Mouse (Mus musculus): ENCODE data around the gene Ccdc158.

Gene Ccdc158

DNA sequence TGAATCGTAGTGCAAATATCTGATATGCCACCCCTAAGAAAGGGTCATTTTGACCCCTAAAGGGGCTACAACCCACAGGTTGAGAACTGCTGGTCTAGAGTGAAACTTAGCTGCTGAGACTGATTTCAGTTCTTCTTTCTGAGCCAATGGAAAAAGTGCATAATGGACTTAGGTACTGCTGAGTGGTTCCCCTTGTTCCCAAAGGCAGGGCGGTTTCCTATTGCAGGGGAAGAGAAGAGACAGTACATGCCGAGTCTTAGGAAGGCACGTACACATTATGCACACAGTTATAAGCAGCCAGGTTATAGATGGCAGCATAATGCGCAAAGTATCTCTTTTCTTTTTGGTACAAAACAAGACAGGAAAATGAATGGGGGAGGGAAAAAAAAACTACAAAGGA is 13.1 kb upstream of the Ccdc158 start:
- WGBS, result 82% methylated on average over 5 of the region's 5 CpGs

DNA sequence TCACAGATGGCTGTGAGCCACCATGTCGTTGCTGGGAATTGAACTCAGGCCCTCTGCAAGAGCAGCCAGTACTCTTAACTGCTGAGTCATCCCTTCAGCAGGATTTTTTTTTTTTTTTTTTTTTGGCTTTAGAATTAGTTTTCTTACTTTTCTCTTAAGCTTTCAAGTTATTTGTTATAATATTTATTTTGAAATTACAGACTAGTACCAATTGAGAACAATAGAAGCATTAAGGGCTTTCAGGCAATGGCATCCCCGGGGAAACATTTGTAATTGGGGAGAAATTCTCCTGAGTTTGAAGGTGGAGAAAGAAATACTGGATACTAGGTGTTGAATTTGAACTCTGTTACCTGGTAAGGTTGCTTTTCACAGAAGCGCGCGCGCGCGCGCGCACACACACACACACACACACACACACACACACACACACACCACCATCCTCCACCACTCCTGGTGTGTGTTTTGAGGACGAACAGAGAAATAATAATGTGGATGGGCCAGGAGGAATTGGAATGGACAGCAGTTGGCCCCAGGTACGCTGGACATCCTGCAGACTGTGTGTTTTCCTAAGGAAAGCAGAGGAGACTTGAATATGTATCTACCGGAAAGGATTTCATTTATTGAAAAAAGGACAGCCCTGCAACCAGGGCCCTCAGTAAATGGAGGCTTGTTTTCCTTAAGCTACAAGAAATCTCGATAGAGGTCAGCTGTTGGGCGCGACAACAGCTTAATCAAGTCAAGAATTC is 9.8 kb upstream of the Ccdc158 start:
- 96% methylated on average over 16 of the region's 16 CpGs for WGBS

DNA sequence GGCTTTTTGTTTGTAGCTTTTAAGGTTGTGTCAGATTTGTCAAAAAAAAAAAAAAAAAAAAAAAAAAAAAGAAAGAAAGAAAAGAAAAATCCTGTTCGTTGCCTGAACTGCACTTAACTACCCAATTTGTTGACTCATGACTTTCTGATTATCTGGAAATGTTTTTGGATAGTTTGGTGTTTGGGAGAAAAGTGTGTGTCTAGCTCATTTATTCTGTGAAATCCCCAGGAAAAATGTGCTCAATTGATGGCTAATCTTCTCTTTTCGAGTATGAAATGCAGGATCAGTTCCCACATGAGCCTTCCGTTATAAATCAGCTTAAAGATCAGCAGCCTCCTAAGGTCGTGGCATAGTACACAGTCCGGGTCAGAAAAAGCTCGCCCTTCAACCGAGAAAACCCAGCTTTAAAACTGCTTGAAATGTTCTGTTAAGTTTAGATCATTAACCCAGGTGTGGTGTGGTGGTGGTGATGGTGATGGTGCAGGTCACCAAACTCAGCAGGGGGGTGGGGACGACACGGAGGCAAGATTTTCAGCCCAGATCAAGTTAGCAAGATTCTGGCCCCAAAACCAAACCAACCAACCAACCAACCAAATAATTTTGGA is 8.9 kb upstream of the Ccdc158 start:
- 66% methylated on average over 9 of the region's 9 CpGs for WGBS

DNA sequence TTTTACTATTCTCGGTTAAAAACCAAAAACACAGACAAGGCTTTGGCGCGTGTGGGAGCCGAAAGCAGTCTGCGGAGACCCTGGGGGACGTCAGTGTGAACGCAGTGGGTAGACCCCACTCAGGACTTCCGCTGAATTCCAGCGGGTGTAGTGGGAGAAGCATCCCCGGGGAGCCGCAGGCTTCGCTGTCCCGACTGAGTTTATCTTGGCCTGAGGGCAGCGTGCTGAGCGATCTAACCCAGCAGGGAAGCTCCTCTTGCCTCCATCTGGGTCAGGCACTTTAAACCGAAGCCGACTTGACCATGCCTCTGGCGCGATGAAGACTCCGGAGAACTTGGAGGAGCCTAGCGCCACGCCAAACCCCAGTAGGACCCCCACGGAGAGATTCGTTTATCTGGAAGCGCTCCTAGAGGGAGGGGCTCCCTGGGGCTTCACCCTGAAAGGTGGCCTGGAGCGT is 8.3 kb upstream of the Ccdc158 start, which contains the start of gene Shroom3:
Gene Shroom3, plus strand, starts transcription at position 85 of the 457 bp plus-strand sequence.
- WGBS, result 2% methylated on average over 26 of the region's 26 CpGs

DNA sequence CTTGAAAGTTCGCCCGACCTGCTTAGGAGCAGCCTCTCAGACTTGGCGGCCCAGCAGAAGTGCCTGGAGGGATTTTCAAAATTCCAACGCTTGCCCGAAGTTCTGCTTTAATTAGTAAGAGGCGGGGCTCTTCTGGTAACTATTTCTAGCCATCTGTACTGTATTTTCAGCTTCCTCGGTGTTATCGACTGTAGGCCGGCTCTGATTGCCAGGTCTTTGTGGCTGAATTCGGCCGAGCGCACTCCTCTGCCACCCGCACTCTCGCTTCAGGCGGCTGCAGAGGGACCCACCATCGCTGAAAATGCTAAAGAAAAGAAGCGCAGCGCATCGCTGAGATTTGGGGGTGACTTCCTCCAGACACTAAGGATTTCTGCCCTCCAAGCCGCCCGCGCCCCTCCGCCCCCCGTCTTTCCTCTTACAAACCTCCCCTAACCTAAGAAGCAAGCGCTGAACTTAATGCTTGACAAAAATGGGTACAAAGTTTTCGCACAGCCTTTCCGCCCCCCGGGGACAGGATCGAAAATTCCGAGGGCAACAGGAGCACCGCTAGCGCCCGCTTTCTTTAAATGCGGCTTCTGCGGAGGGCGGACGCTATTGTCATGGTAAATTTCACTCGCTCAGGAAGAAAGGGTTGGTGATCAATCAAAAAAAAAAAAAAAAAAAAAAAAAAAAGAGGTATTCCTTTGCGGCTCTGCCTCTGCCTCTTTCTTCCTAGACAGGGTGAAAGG is 7.7 kb upstream of the Ccdc158 start:
- WGBS, result 7% methylated on average over 39 of the region's 39 CpGs

DNA sequence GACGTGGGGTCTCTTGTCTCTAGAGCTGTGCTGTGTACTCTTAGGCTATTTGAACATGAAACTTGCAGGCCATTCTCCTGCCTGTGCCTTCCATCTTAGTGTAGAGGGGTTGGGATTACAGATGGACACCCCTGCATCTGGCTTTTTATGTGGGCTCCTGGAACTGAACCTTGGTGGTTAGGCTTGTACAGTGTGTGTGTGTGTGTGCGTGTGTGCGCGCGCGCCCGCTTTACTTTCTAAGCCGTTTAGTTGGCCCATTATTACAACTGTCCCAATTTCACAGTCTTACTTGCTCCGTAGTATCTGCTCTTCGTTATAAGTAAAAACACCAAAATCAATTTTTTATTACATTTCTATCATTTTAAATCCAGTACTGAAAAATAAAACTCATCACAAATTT is 6.8 kb upstream of the Ccdc158 start:
- WGBS, result 98% methylated on average over 10 of the region's 10 CpGs

DNA sequence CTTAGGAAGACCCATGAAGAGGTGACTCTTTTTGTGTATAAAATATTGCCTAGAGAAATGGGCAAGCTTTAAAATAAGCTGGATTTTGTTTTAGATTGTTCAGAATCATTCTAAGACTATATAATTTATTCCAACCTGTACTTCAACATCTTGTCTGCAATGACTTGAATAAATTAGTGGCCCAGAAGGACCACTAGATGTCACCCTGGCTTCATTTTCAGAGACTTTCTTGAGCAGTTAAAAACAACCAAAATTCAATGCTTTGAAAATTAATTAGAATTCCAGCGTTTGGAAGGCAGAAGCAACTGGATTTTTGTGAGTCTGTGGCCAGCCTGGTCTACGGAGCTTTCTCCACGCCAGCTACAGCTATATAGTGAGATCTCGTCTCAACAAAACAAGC is 4.4 kb upstream of the Ccdc158 start:
- WGBS, result 15% methylated on average over 4 of the region's 4 CpGs

DNA sequence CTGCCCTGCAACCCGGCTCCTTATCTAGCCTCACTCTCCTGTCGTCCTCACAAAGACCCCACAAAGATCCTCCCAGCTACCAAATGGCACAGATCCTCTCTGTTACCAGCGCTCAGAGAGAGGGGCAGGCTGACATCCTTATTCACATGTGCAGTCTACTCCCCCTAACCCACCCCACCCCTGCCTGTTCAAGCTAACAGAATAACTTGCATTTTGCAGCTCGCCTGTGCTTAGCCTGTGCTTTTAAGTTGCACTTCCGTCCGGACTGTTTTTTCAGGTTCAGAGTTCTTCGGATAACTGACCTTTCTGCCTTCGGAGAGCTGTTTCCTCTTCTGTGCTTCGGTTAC is 476 bp upstream of the Ccdc158 start:
- WGBS, result 2% methylated on average over 9 of the region's 9 CpGs

DNA sequence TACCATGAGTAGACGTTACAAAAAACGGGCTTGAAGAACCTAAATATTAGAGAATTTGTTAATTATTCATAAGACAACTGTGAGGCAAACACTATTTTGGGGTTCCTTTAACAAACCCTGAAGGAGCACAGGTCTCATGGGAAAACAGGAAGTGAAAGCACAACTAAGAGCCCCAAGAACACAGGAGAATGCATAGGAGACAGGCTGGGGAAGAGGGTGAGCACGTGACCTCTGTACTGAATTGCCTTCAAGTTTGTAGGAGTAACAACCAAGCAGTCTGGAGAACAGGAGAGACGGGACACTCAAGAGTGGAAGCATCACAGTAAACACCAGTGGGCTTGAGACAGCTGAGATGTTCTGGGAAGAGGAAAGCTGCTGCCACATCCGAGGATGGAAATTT is 8.2 kb downstream of the Ccdc158 start:
- 83% methylated on average over 5 of the region's 5 CpGs for WGBS

DNA sequence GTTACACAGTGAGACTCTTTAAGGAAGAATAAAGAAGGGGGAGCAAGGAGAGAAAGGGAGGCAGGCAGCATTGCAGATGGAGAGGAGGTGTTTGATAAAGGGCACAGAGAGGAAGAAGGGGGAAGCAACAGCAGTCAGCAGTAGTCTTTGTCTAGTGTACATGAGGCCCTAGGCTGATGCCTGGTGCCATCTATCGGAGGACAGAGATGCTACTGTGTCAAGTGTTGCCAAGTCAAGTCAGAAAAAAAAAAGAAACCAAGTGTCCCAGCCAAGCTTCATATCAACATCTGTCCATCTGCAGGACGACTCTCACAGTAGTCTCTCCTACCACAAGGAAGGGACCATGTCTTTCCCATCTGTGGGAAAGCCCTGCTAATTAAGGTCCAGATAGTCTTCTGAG is 10.8 kb downstream of the Ccdc158 start:
- WGBS, result 52% methylated on average over 2 of the region's 2 CpGs

DNA sequence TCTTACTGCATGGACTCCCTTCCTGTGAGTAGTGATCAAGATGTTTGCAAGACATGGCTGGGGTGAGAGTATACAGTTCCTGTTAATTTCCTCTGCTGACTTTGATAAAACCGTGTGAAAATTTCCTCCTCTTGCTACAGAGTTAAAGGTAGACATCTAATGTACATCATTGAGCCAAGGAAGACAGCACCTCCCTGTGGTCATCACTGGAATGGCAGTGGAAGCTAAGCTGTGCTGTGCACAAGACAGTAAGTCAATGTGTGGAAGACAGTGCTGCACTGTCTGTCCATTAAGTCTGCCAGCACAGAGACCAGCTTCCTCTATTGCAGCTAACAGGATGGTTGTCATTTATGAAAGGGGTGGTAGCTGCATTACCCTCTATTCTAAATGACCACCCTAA is 18.8 kb downstream of the Ccdc158 start:
- 14% methylated on average over 1 of the region's 1 CpGs for WGBS

DNA sequence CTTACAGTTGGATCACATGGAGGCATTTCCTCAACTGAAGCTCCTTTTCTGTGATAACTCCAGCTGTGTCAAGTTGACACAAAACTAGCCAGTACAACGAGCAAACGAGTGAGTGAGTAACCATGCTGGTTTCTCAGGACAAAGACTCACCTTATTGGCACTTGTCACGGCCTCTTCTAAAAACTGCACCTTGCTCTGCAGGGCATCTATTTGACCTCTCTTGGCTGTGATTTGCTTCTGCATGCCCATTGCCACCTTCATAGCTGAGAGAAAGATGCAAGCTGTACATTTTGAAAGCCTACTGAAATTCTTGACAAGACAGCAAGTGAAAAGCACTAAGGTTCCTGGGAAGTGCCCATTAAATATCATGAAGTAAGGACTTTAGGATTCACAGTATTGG is 34.2 kb downstream of the Ccdc158 start:
- WGBS, result 91% methylated on average over 3 of the region's 3 CpGs

DNA sequence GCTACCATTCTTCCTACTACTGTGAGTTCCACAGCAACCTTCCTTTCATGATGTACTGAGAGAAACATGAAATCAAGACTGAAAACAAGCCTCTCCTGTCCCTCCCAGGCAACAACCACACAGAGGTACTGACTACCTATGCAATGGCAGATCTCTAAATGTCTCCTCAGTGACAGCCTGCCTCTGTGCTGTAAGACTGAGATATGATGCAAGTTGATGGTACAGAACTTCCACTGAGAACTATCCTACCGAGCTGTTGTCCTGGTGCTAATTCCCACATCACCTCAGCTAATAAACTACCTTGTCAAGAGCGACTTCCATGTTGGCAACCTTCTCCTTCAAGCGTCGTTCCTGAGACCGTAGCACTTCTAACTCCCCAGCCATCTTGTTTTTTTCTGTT is 39.2 kb downstream of the Ccdc158 start:
- WGBS, result 85% methylated on average over 5 of the region's 5 CpGs

DNA sequence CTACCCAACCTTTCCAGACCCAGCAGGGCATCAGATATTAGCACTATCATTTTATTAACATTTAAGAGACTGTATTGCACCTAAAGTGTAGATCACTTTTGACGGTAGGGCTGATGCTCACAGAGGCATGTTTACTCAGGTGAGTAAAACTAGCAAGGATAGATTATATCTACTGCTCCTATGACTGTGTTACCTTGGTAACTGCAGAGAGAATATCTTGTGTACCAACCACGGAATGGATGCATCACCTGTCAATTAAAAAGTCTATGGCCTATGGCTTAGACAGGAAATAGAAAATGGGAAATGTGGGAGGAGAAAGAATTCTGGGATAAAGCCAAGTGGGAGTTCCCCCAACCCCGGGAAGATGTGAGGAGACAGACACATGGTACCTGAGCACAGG is 40.2 kb downstream of the Ccdc158 start:
- 76% methylated on average over 3 of the region's 3 CpGs for WGBS

DNA sequence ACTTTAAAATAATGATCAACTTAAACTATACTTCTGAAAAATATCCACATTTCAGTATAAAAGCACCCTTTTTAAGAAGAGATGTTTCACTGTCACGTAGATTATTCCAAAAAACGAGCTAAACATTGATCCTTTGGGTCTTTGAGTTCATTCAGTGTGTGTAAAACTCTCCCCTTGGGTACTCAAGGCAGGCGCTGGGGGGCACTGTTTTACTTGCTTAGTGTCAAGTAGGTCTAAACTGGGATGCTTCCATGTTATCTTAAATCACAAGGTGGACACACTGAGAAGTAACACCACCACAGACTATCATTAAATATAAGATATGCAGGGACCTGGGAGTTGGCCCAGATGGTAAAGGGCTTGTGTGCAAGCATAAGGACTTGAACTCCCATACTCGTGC is 41.5 kb downstream of the Ccdc158 start:
- WGBS, result 73% methylated on average over 4 of the region's 4 CpGs

DNA sequence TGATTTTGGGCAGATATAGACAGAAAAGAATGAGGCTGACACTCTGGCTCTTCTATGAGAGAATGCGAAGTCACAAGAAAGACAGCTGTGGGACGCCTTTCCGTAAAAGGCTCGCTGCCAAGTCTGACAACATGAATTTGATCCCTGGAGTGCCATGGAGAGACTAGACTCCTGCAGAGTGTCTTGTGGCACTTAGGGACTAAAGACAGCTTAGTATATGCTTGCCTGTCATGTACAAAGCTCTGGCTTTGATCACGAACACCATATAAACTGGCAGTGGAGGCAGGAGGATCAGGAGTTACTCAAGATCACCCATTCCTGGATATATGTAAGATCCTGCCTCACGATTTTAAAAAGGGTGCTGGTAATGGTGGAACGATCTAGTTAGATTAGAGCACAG is 47.2 kb downstream of the Ccdc158 start:
- WGBS, result 85% methylated on average over 7 of the region's 7 CpGs

DNA sequence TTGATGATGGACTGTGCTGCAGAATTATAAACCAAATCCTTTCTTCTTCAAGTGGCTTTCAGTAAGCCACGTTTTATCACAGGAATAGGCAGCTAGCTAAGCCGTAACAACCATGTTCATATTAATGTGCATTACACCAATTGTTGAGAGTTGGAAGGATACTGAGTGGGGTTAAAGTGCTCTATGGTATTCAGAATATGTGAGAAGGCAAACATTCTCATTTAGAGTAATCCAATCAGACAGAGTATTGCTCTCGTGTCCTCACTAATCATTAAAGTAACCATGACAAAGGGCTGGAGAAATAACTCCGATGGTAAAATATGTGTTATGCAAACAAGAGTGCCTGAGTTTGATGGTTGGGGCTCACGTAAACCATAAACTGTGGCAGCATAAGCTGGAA is 53.2 kb downstream of the Ccdc158 start:
- 84% methylated on average over 5 of the region's 5 CpGs for WGBS

DNA sequence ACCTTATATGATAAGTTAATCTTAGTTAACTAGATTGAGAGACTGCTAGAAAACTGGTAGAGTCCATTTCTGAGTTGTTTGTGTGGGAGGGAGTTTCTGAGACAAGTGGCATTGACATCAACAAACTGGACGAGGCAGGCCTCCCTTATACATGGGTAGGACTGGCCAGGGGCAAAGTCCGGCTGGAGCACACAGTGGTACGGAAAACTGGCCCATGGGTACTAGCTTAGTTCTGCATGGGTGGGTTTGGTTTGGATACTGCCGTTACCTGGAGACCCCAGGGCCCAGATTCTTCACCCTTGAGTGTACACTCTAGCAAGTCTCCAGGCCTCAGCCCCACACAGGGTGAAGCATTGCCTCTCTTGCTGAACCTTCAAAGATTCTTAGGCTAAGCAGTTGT is 62.3 kb downstream of the Ccdc158 start:
- WGBS, result 96% methylated on average over 4 of the region's 4 CpGs

DNA sequence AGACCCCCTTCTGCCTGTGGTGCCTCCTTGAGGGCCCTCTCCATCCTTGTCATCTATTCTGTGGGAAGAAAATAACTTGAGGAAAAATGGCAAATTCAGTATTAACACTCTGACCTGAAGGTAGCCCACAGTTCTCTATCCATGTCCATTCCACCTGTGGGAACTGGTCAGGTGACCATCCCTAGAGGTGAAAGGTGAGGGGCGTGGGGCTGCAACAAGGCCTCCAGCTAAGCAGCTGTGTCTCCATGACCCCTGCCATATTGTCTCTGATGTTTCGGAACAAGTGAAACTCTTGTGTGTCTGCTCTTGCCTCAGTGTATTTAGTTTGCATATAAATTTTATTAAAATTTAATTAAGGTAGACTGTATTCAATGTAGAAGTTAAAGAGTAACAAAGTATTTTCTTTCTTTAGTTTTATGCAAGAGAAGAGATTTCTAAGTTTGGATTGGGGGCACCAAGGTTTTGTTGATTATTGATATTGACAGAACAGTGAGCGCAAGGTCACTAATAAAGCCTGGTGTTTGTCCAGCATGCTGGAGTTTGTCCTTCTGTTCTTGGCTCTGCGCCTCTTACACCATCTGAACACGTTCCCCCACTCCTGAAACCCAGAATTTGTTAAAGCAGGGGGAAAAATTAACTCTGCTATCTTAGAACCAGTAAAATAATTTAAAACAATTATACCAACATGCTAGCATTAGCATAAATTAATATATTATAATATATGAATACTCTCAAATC is 67.4 kb downstream of the Ccdc158 start:
- 92% methylated on average over 5 of the region's 5 CpGs for WGBS

DNA sequence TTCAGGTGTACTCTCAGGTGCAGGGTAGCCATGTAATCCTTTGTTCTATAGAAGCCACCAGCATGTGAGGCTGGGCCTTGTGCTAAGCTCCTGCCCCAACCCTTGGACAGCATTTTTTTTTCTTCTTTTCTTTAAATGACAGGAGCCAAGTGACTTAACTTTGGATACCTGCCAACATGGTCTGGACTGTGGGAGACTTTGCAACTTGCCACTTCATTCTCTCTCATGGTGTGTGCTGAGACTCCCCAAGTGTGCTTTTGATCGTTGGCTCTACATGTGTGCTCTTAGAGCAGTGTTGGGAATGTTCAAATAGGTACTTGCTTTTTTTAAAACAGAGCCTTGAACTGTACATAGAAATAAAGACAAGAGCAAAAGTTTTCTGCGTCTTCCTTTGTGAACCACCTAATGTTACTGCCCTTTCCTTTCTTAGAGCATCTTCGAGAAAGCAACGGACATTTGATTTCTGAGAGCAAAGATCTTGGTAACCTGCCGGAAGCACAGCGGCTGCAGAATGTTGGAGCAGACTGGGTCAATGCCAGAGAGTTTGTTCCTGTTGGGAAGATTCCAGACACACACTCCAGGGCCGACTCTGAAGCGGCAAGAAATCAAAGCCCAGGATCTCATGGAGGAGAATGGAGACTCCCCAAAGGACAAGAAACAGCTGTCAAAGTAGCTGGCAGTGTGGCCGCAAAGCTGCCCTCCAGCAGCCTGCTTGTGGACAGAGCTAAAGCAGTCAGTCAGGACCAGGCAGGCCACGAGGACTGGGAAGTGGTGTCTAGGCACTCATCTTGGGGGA is 70.4 kb downstream of the Ccdc158 start:
- WGBS, result 48% methylated on average over 10 of the region's 10 CpGs

All from cerebral cortex, adult 2 months (tissue).